Mouse (Mus musculus): ENCODE measurements around the gene Olfr524.

Olfr524 gene

DNA sequence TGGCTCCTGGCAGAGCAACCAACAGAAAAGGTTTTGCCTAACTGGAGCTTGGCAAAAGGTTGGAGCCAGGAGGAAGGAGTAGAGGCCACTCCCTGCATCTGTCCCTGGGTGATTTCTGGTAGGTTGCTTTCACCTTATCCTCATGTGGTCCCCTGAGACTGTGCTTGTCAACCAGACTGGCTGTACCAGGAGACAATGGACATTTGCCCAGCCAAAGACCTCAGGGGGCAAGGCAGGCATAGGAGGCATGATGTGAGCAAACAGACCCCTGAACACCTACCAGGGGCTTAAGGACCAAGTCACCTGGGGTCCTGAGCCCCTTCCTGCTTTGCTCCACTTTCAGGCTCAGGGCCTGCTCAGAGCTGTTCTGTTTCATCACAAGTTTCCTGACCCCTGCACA is at the start of gene Olfr524:
Gene Olfr524, minus strand, starts transcription at position 101 of the 400 bp plus-strand sequence.
- DNase-seq: no peak

- no peak for DNase-seq
These were observed 48.1 kb upstream of the Olfr524 start for GRCm38 (mm10) chr7:140253780-140254299.

- DNase-seq: no peak
These were observed 41.5 kb upstream of the Olfr524 start, which contains the start of gene 5830411N06Rik for GRCm38 (mm10) chr7:140247216-140247615. TSS of gene 5830411N06Rik (plus strand) at chr7:140247284.

DNA sequence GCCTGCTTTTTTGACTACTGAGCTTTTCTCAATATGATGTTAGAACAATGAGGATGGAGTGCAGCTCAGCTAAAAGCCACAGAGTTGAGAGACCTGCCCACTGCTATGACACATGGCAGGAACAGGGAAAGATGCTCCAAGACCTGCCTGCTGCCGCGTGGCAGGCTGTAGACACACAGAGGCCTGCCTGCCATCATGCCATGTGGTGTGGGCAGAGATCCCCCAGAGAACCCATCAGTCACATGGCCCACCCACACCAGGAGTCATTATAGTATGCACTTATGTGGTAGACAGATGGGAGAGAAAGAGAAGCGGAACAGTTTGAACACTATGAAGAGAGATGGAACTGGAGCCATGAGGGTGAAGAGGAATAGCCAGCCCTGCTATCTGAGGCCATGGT is 27.9 kb upstream of the Olfr524 start:
- no peak for DNase-seq

DNA sequence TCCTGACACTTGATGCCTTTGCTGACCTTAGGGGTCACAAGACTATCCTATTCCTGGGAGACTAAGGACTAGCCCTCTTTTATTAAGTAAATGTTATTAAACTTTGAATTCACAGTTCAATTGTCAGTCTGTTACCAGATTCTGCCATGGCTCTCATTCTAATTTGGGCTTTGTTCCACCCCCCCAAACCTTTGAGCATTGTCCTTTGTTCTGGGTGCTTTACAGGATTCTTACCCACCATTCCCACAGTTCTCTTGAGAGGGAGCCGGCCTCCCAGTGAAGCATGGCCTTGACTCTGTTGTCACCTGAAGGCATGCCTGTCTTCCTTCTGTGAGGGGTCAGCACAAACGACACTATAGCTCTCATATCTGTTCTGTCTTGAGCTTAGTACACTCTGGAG is 25.3 kb upstream of the Olfr524 start:
- DNase-seq: no peak

GRCm38 (mm10) chr7:140228476-140228875 is 22.7 kb upstream of the Olfr524 start:
- DNase-seq: no peak

GRCm38 (mm10) chr7:140224209-140224608 is 18.4 kb upstream of the Olfr524 start:
- no peak for DNase-seq

DNA sequence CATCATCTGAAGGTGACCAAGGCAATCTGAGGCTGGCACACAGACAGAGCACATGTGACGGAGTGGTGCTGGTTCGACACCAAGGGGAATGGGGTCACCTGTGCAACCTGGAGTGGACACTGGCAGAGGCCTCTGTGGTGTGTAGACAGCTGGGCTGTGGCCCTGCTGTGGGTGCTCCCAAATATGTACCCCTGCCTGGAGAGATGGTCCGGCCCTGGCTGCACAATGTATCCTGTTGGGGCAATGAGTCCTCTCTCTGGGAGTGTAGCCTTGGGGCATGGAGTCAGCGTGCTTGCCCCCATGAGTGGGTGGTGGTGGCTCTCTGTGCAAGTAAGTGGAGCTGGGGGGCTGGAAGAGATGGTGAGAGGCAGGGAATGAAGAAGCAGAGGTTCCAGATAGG is 14.6 kb upstream of the Olfr524 start:
- no peak for DNase-seq

GRCm38 (mm10) chr7:140219268-140219667 is 13.5 kb upstream of the Olfr524 start:
- no peak for DNase-seq

DNA sequence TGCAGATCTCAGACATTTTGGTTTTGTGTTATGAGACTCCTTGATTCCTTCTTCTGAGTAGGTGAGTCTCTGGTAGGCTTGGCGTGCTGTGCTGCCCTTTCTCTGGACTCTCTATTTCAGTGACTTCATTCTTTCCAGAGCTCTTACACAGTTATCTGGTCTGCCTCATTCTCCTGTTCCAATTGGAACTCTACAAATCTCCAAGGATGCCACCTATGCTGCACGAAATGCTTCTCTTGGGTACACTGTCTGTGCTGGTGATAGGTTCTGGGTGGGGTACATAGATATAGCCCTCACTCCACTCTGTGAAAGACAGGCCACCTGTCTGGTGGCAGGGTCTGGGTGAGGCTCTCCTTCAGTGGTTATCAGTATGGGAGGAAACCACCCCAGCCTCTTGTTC is 12.2 kb upstream of the Olfr524 start, which contains the start of gene Cd163l1:
Gene Cd163l1, plus strand, starts transcription at position 301 of the 400 bp plus-strand sequence.
- DNase-seq: no peak

GRCm38 (mm10) chr7:140213841-140214240 is 8.1 kb upstream of the Olfr524 start:
- DNase-seq: no peak

DNA sequence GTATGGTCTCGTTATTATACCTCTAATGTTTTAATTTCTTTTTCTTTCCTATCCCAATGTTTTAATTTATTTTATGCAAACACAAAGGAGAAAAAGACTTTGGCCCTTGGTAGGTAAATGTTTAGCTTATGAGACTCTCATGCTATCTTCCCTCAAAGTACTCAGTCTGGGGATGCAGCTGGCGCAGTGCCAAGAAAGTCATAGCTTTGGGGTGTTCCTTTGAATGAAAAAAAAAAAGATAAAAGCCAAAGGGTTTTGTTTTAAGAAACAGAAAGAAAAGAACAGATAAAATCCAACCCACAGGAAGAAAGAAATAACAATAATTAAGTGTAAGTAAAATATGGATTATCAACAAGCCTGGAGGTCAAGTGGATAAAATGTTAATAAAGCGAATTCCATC is 2.9 kb upstream of the Olfr524 start:
- DNase-seq: no peak

- no peak for DNase-seq
These were observed 2.4 kb upstream of the Olfr524 start for GRCm38 (mm10) chr7:140208153-140208552.

GRCm38 (mm10) chr7:140206904-140207303 is 1.1 kb upstream of the Olfr524 start:
- DNase-seq: no peak

DNA sequence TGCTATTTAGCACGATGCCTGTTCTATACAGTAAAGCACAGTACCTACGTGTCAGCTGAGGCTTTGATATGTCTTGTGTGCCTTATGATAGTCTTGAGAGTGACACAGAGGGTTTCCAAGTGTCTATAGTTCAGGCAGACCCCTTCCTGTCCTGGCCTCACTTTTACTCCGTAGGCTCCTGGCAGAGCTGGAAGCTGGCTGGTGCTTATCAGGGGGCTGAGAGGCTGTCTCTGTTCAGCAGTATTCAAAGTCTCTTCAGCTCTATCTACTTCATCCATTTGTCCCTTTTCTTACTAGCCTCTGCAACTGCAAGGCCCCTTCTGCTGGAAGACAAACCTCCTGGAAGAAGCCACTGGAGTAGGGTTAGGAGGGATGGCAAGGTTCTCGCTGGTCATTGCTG is 4.7 kb downstream of the Olfr524 start:
- DNase-seq: no peak

DNA sequence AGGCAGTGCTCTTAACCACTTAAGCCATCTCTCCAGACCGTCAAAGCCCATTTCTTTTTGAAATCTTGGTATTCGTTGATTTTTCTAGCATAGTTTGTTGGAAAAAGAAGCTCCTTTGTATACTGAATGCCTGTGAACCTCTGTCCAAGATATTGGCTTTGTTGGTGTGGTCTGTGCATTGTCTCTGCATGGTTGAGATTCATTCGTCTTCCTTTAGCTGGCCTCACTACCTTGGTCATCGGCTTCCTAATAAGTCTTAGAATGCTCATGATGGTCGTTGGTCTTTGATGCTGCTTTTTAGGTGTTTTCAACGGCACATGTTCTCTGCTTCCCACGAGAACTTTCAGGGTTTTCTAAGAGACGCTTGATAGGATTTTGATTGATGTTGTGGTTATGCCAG is 9.8 kb downstream of the Olfr524 start:
- DNase-seq: no peak

DNA sequence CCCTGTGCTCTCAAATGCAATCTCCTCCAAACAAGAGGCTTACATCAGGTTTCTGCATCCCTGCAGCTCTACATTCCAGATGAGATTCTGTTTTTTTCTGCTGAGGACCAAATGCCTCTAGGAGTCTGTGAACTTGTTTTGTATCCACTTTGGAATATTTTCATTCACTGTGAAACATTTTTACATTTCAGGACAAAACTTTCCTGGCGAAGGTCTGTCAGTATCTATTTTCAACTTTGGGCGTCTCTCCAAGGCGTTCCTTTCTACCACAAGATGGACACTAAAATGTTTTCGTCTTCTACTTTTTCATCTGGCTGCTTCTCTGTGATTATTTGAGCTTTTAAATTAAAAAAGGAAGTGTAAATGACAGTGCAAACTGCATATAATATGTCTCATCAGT is 11.7 kb downstream of the Olfr524 start:
- DNase-seq: no peak

DNA sequence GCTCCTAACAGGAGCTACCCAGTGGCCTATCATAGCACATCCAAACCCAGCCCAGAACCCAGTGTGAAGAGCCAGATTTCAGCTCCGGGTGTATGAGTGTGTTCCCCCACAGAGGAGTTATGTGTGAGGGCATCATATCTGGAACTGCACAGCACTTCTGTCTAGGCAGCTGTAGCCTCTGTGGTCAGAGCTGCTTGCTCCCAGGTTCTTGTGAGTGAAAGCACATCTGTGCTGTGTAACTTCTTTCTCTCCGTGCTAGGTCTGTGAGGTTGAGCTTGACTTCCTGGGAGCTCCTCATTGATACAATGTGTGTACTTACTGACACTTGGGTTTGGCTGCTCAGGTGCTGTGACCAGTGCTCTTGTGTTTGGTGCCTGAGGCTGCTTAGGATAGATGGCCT is 12.9 kb downstream of the Olfr524 start:
- DNase-seq: no peak

DNA sequence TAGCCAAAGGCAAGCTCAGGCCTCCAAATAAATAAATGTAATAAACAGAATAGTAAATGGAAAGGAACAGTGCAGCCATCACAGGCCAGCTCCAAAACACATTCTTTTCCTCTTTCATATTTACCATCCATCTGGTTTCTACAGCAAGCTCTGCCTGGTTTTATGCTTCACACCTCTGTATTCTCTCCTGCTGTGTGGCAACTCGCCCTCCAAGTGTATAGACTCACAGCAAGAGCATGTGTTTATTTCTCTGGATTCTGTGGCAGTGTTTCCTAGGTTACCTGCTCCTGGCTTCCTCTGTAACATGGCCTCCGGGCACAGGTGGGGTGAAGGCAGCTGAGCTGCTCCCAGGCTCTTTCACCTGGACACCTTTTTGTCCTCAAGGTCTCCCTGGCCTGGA is 13.3 kb downstream of the Olfr524 start:
- no peak for DNase-seq

GRCm38 (mm10) chr7:140190435-140190834 is 15.3 kb downstream of the Olfr524 start:
- no peak for DNase-seq

GRCm38 (mm10) chr7:140188391-140189328 is 17.1 kb downstream of the Olfr524 start:
- no peak for DNase-seq

DNA sequence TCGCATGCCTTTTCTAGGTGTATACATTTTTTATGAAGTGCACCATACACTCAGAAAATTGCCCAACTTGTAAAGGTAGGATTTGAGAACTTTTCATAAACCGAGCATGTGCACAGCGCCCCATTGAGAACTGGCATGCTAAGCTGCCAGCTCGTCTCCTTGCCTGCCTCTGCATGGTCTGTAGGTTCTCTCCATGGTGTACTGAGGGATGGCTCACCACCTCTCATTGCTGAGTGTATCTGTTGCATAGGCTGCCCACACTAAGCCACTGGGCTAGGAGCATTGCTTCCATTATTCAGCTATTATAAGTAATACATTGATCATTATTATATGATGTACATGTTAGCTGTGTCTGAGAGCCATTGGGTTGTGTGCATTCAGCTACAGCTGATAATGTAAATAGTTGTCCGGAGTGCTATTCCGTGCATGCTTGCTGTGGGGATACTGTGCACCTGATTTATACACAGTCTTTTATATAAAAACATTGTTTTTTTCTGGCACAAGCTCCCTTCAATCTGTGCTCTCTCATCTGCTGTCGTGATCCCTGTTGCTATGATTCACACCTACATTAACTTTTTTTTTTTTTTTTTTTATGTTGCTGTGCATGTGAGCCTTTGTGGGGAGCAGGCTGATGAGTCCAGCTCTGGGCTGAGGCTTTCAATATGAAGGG is 17.9 kb downstream of the Olfr524 start:
- DNase-seq: no peak
